Mouse (Mus musculus) frontal cortex, adult (tissue): ENCODE measurements around the gene Rab34.
A peak's percentile ranks its signal among the peaks of the same experiment; 100 is the strongest.

ENCODE experiments used
- ATAC-seq: cut with Nextera tagmentation; 2 replicates; pipeline ENCODE4 v1.9.2; 2017; ENCODE audit warnings: mild to moderate bottlenecking, moderate library complexity, mixed read lengths; ENCODE audit not compliant: low TSS enrichment

Rab34 gene

DNA sequence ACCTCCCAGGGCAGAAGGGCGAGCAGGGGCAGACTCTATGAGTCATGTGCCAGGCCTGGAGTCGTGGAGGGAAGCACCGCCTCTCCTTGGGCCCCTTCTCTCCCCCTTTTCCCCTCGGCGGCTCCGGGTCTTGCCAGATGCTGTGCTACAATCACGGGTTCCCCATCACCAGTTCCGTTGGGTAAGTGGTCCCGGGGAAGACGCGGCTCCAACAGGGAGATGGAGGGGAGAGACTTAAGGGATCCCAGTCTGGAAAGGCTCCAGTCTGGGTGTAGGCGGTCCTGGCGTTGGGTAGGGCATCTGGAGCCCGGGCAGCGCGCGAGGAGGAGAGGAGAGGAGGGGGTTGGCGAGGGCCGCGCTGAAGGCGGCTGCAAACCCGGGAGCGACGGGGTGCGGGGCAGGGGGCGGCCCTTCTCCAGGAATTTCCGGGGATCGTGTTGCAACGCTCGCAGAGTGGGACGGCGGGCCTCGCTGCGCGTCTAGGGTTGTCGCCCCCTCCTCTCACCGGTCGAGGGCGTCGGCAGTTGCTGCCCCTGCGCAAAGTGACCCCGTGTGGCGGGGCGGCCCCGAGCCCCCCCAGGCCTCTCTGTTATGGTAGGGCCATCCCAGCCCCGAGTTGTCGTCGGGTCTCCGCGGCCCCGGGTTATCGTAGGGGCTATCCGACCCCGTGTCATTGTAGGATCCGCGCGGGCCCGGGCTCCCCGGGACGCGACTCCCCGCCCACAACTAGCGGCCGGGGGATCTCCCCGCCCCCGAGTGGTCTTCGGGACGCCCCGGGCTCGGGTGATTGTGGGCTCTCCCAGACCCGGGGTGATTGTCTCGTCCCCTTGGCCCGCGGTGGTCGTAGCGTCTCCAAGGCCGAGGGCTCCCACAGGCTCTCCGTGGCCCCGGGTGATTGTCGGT is at the start of gene Rab34:
TSS of gene Rab34 (plus strand) at position 100 of the 903 bp plus-strand sequence.
- peak; percentile 42; the same call in 1 of the 2 replicates for ATAC-seq

DNA sequence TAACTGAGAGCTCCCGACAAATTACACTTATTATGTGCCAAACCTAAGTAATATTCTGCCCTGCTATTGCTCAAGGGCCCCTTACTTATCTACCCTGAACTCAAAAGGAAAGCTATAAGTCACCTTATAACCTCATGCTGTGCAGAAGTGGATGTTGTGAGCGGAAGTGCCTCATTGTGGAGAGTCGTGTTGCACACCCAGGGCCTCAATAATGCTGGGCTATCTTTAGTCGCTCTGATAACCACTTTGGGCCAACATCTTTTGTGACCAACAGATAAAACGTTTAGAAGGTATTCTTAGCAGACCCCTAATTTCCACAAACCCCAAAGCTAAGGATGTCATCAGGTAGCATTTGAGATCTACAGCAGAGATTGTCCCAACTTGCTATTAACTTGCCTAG is 47.6 kb upstream of the Rab34 start:
- ATAC-seq: no peak

GRCm38 (mm10) chr11:78143520-78143919 is 44.7 kb upstream of the Rab34 start:
- ATAC-seq: no peak

DNA sequence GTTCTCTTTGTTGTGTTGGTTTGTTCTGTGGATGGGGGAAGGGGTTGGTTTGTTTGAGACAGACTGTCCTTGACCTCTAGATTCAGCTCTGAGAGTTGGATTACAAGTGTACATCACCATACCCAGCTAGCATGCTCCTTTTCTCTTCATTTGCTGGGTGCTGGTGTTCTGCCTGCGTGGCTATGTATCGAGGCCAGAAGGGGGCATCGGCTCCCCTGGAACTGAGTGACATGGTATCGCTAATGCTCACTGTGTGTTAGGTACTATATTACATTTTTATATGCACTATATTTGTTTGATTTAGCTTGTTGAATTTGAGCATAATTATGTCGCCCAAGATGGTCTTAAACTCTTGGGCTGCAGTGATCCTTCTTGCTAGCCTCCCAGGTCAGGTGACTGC is 42.1 kb upstream of the Rab34 start:
- ATAC-seq: no peak

GRCm38 (mm10) chr11:78146707-78147543 is 41.3 kb upstream of the Rab34 start:
- ATAC-seq: no peak

DNA sequence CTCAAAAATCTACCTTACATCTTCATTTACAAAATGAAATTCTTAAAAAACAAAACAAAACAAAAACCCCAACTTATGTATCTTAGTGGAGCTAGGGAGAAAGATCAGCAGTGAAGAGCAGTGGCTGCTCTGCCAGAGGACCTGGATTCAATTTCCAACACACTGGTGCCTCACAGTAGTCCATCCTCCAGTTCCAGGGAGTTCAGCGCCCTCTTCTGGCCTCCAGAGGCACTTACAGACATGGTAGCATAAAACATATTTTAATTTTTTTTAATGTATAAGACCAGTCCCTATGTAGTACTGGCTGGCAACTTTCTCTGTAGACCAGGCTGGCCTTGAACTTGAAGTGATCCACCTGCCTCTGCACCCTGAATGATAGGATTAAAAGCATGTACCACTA is 37.1 kb upstream of the Rab34 start:
- ATAC-seq: no peak

GRCm38 (mm10) chr11:78152299-78153231 is 35.7 kb upstream of the Rab34 start:
- peak; percentile 58 for ATAC-seq

- ATAC-seq: no peak
These were observed 34.5 kb upstream of the Rab34 start for GRCm38 (mm10) chr11:78153778-78154177.

- ATAC-seq: no peak
These were observed 32.6 kb upstream of the Rab34 start for GRCm38 (mm10) chr11:78155674-78156073.

- no peak for ATAC-seq
These were observed 32.0 kb upstream of the Rab34 start for GRCm38 (mm10) chr11:78156156-78156699.

GRCm38 (mm10) chr11:78159096-78159495 is 29.1 kb upstream of the Rab34 start:
- peak; percentile 83 for ATAC-seq

DNA sequence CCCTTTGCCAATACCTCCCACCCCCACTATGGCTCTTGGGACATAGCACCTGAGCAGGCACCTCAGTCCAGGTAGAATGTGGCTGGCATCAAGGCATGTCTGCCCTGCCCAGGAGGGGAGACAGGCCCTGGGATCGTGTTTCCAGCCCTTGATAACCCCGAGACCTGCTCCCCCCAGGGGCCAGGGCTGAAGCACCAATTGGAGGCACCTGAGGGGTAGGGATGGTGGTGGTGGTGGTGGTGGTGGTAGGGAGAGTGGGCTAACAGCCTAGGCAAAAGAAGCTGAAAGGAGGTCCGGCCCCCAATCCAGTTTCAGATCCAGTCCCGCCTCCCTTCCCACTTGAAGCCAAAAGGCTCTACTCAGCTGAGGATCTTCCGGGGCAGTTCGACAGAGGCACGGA is 28.7 kb upstream of the Rab34 start:
- no peak for ATAC-seq

DNA sequence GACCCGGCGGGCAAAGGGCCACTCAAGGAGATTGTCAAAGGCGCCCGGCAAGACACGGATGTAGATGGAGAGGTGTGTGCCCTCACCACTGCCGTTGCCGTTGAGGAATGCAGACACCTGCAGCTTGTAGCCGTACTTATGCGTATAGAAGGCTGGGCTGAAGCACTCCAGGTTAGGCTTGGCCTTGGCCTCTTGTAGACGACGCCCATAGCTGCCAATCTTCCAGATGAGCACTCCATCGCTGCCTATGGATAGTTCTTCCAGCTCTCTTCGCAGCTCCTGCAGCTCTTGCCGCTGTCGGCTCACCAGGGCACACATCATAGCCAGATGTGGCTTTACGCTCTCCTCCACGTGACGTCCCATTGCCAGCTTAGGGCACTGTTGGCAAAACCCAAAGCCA is 28.1 kb upstream of the Rab34 start:
- no peak for ATAC-seq

GRCm38 (mm10) chr11:78160675-78161074 is 27.6 kb upstream of the Rab34 start:
- ATAC-seq: no peak

DNA sequence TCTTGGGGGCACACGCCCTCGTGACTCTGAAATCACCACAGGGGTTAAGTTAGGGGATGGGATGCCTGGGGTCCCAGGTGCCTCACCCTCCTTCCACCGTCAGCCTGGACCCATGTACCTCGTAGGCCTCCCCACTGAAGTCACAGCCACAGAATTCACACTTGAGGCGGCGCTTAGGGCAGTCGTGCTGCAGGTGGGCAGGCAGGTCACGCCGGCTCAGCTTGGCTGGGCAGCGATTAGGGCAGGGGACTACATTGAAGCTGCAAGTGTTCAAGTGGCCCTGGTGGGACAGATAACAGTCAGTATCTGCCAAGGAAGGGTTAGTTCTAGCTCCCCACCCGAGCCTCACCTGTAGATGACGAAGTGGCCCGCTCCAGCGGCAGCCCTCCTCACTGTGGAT is 27.1 kb upstream of the Rab34 start:
- ATAC-seq: no peak

DNA sequence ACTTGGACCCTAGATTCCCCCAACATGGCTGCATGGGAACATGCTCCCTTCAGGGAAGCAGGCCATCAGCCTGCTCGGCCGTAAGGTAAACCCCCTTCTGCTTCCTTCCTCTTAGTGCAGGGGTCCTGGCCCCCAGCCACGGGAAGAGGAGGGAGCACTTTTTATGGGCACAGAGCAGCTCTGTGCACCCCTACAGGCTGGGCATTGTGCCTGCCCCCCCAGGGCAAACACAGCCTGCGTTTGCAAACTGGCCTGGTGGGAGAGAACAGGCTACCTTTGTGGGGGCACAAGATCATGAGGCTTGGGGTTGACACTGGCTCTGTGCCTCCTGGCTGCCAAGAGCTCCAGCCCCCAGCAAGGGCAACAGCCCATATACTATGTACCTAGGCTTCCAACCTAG is 26.3 kb upstream of the Rab34 start:
- ATAC-seq: no peak

GRCm38 (mm10) chr11:78162504-78162903 is 25.7 kb upstream of the Rab34 start:
- no peak for ATAC-seq

GRCm38 (mm10) chr11:78163045-78163444 is 25.2 kb upstream of the Rab34 start:
- ATAC-seq: no peak

DNA sequence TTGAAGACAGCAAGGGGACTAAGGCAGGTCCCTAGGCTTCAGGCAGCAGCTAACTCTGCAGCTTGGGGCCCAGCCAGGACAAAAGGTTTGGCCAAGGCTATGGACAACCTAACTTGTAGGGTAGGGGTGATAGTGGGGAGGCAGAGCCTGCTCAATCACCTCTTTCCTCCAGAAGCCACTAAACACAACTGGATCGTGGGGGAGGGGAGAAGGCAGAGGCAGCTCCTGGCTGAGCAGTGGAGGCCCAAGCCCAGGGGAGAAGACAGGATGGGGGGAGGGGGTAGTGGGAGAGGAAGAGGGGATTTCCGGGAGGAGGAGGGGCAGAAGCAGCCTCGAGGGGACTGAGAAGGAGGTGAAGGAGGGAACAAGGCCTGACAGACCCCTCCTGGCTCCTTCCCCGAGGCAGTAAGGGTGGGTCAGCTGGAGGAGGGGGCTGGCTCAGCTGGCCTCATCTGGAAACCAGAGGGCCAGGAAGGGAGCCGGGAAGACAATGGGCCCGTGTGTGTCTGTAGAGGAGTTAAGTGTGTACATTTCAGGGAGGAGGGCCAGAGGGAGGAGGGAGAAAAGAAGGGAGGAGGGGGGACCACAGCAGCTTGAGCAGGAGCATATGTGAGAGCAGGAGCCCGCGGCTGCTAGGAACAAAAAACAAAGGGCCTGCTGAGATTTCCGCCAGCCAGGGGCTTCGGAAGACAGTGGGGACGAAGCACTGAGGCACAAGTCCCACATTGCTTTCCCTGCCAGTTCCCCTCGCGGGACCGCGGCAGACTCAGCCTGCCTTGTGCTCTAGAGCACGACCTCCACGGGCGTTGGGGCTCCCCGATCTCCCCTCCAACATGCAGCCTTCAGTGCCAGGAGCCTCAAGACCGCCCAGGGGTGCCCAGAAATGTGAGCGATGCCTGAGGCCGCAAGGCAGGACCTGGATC is 24.3 kb upstream of the Rab34 start:
- no peak for ATAC-seq

DNA sequence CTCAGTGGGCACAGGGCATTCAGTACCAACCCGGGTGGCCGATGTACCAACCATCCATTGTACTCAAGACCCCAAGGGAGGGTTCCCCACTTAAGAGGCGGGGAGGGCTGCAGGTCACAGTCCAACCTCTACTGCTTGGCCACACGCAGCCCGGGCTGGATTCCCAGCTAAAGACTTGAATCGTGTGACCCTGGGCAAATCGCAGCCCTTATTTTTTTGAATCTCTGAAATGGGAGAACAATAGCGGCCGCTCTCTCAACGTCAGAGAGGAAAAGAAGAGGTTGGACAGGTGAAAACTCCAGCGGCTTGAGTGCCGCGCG is 23.7 kb upstream of the Rab34 start:
- no peak for ATAC-seq
